Mouse (Mus musculus) mouse embryonic stem cell (cell line): ENCODE results near the gene Alkbh7.

Experiments used
- in situ Hi-C, 2 experiments: fragments of 300-500 bp; cut with MboI; formaldehyde crosslinking; loops; 1 replicate in 1 of 2; 3 replicates in 1 of 2; pipeline ENCODE4 v1.14.3; 2019 to 2020; ENCODE audit warnings: low sequenced_read_pairs in 2 of 2, low pct_unique_long_range_greater_than_20kb in 1 of 2, mixed read lengths in 1 of 2; ENCODE audit not compliant: unreplicated experiment in 1 of 2

The Alkbh7 gene

GRCm38 (mm10) chr17:57012245-57012795 is 15.2 kb downstream of the Alkbh7 start:
- in situ Hi-C loops, result no loop called here

- in situ Hi-C loops, result no loop called here
Measured at GRCm38 (mm10) chr17:57019693-57020092, 22.6 kb downstream of the Alkbh7 start.

GRCm38 (mm10) chr17:57020960-57021359 is 23.8 kb downstream of the Alkbh7 start:
- in situ Hi-C loops, result no loop called here

GRCm38 (mm10) chr17:57027471-57027870 is 30.3 kb downstream of the Alkbh7 start:
- in situ Hi-C loops, result no loop called here

GRCm38 (mm10) chr17:57029691-57030090 is 32.6 kb downstream of the Alkbh7 start:
- in situ Hi-C loops, result no loop called here

GRCm38 (mm10) chr17:57030931-57031660 is 34.0 kb downstream of the Alkbh7 start, which contains the start of gene Khsrp:
Gene Khsrp, minus strand, starts transcription at chr17:57031522.
- in situ Hi-C loops, result no loop called here

GRCm38 (mm10) chr17:57031661-57032420 is 34.7 kb downstream of the Alkbh7 start:
- in situ Hi-C loops, result no loop called here

- in situ Hi-C loops, result no loop called here
Measured at GRCm38 (mm10) chr17:57032854-57033253, 35.7 kb downstream of the Alkbh7 start.

- in situ Hi-C loops, result no loop called here
Measured at GRCm38 (mm10) chr17:57038978-57039377, 41.8 kb downstream of the Alkbh7 start.

GRCm38 (mm10) chr17:57041554-57041953 is 44.4 kb downstream of the Alkbh7 start, which contains the start of gene Slc25a41:
Gene Slc25a41, minus strand, starts transcription at chr17:57041654.
- in situ Hi-C loops, result no loop called here

- in situ Hi-C loops, result no loop called here
Measured at GRCm38 (mm10) chr17:57047406-57047805, 50.3 kb downstream of the Alkbh7 start.

- in situ Hi-C loops, result no loop called here
Measured at GRCm38 (mm10) chr17:57048816-57049215, 51.7 kb downstream of the Alkbh7 start.
